Mouse (Mus musculus): ENCODE data around the gene Spata6.

Gene Spata6

DNA sequence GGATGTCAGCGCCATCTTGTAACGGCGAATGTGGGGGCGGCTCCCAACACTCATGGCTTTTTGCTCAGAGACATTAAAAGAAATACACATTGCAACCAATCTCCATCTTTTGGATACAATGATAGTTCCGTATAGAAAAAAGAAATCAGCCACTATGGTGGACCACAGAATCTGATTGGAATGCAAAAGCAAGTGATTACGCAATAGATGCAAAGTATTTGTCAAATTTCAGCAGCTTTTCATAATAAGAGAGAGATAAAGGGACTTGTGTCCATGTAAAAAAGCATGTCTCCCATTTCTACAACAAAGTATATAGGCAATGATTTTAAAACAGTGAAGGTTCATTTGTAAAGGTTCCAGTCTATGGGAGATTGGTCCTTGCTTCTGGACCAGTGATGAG, 119.1 kb downstream of the Spata6 start:
- DNase-seq (ENCODE audit: low read depth, low spot score): no peak

- no peak for DNase-seq (ENCODE audit: low read depth, low spot score)
Observed at GRCm38 (mm10) chr4:111852626-111853025, 132.8 kb downstream of the Spata6 start.

DNA sequence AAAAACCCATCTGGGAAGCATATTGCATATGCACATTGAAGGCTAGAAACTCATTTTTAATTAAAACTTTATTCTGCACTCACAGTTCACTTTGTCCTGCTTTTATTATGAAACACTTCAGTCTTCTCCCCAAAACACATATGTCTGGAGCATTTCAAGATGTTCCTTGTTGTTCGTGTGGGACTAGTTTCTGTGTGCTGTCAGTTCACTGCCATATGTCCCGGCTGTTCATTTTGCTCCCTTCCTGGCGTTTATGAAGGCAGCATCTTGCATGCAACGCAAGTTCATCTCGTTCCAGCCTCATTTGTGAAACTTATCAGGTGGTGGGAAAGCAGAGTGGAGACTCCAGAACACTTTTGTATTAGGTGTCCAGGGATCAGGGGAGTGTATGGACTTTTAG, 146.9 kb downstream of the Spata6 start:
- DNase-seq (ENCODE audit: low read depth, low spot score): peak; percentile 7

- no peak for DNase-seq (ENCODE audit: low read depth, low spot score)
Observed at GRCm38 (mm10) chr4:111867743-111868401, 148.1 kb downstream of the Spata6 start.

Measured in forelimb bud, embryonic 11.5 days (tissue).